ENCODE assay signal across 18 mouse cellular contexts in the genomic region with DNA sequence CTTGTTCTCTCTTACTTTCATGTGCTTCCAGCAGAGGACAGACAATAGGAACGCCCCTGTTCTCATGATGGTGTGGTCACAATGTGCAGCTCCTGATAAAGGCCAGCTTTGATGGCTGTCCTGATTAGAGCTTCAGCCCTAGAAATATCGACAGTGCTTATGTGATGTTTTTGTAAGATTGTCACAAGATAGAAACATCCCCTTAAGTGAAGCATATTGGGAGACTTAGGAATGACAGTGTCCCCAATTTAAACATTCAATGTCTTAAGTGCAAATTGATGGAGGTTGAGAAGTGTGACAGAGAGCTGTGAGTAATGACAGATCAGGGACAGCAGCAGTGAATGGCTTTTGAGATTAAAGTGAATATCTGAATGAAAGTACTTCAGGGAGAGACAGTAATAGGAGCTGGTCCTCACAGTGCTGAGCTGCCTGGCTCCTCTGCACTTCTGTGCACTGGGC.
DNase-seq lines count a peak whose midpoint lies in the region; ATAC-seq lines count a peak whose summit lies in the region.
"Had no signal": no experiment of that assay in that cellular context is flagged by ENCODE, and none has a peak within 500 bp of the region (broad histone marks: within the 10 kb centered on the region; RNA-seq: fewer than 3 reads in every experiment).

No protein-coding gene starts in this region.

- no peak overlapping the region for H3K9ac ChIP-seq in midbrain, embryonic 14.5 days (replicated peaks; ENCODE audit: low read length)
- H3K9ac ChIP-seq in midbrain, embryonic 11.5 days (ENCODE audit: low read length): no peak overlapping the region
- H3K9ac ChIP-seq in midbrain, embryonic 16.5 days (ENCODE audit: low read depth, low read length): no peak overlapping the region
- H3K9ac ChIP-seq: embryonic facial prominence, embryonic 15.5 days; hindbrain, embryonic 12.5 days had no signal

- no peaks in the 10 kb centered on the region for H3K36me3 ChIP-seq in heart, embryonic 10.5 days
- no peaks in the 10 kb centered on the region for H3K36me3 ChIP-seq in midbrain, embryonic 14.5 days (ENCODE audit: control insufficient read depth, insufficient read depth, low read length)
- no peaks in the 10 kb centered on the region for H3K36me3 ChIP-seq in midbrain, embryonic 11.5 days (ENCODE audit: control insufficient read depth, insufficient read depth, low read length)
- no peaks in the 10 kb centered on the region for H3K36me3 ChIP-seq in midbrain, embryonic 16.5 days (ENCODE audit: control insufficient read depth, insufficient read depth, low read length)
- H3K36me3 ChIP-seq: embryonic facial prominence, embryonic 15.5 days; hindbrain, embryonic 12.5 days had no signal

- H3K4me2 ChIP-seq in midbrain, embryonic 14.5 days (ENCODE audit: low read length): no peak overlapping the region
- no peak overlapping the region for H3K4me2 ChIP-seq in midbrain, embryonic 11.5 days
- no peak overlapping the region for H3K4me2 ChIP-seq in midbrain, embryonic 16.5 days (ENCODE audit: low read length)
- H3K4me2 ChIP-seq: embryonic facial prominence, embryonic 15.5 days; hindbrain, embryonic 12.5 days had no signal

- WGBS in heart, embryonic 10.5 days: 46% methylated on average over 2 of the region's 2 CpGs
- 61% methylated on average over 2 of the region's 2 CpGs for WGBS in midbrain, embryonic 14.5 days
- 76% methylated on average over 2 of the region's 2 CpGs for WGBS in midbrain, embryonic 11.5 days
- WGBS in midbrain, embryonic 16.5 days: 65% methylated on average over 2 of the region's 2 CpGs

- DNase-seq in heart, embryonic 10.5 days (ENCODE audit: low spot score): peak; percentile 77
- no peak for DNase-seq in heart, postnatal 36 days
- DNase-seq in midbrain, embryonic 14.5 days: no peak
- DNase-seq in midbrain, embryonic 11.5 days (ENCODE audit: low spot score, missing footprints): no peak
- peak; percentile 50 for DNase-seq in liver
- DNase-seq in layer of hippocampus, postnatal 10 days (ENCODE audit: low spot score in 2 of 2): no peak
- DNase-seq in kidney, adult 8-10 months: no peak
- DNase-seq: adrenal gland, postnatal 25 days; cerebellum, adult 11-12 months; kidney, postnatal 25 days; layer of hippocampus, postnatal 36 days; lung, postnatal 14 days; retina, postnatal 1 day had no signal

- no peaks in the 10 kb centered on the region for H3K9me3 ChIP-seq in heart, embryonic 10.5 days
- no peaks in the 10 kb centered on the region for H3K9me3 ChIP-seq in midbrain, embryonic 14.5 days (ENCODE audit: control insufficient read depth, low read length)
- no peaks in the 10 kb centered on the region for H3K9me3 ChIP-seq in midbrain, embryonic 11.5 days (ENCODE audit: control insufficient read depth, low read length)
- H3K9me3 ChIP-seq in midbrain, embryonic 16.5 days (replicated peaks; ENCODE audit: control insufficient read depth, low read length, poor library complexity, severe bottlenecking): no peaks in the 10 kb centered on the region
- H3K9me3 ChIP-seq: embryonic facial prominence, embryonic 15.5 days; hindbrain, embryonic 12.5 days had no signal

- no peaks in the 10 kb centered on the region for H3K27me3 ChIP-seq in heart, embryonic 10.5 days (ENCODE audit: insufficient read depth, poor library complexity, severe bottlenecking)
- H3K27me3 ChIP-seq in midbrain, embryonic 14.5 days (ENCODE audit: control insufficient read depth, insufficient read depth, low read length): no peaks in the 10 kb centered on the region
- no peaks in the 10 kb centered on the region for H3K27me3 ChIP-seq in midbrain, embryonic 11.5 days (ENCODE audit: control insufficient read depth, insufficient read depth, low read length)
- no peaks in the 10 kb centered on the region for H3K27me3 ChIP-seq in midbrain, embryonic 16.5 days (ENCODE audit: control insufficient read depth, insufficient read depth, low read depth, low read length)
- H3K27me3 ChIP-seq: embryonic facial prominence, embryonic 15.5 days; hindbrain, embryonic 12.5 days had no signal

- H3K4me3 ChIP-seq in heart, embryonic 10.5 days: no peak overlapping the region
- no peak overlapping the region for H3K4me3 ChIP-seq in midbrain, embryonic 14.5 days (replicated peaks; ENCODE audit: low read depth, low read length)
- no peak overlapping the region for H3K4me3 ChIP-seq in midbrain, embryonic 11.5 days (ENCODE audit: low read depth, low read length)
- H3K4me3 ChIP-seq in midbrain, embryonic 16.5 days (ENCODE audit: low read depth, low read length): no peak overlapping the region
- H3K4me3 ChIP-seq: embryonic facial prominence, embryonic 15.5 days; hindbrain, embryonic 12.5 days had no signal

- peaks cover 19% of the 10 kb centered on the region for H3K4me1 ChIP-seq in heart, embryonic 10.5 days
- no peaks in the 10 kb centered on the region for H3K4me1 ChIP-seq in midbrain, embryonic 14.5 days (ENCODE audit: control insufficient read depth, insufficient read depth, low read length)
- no peaks in the 10 kb centered on the region for H3K4me1 ChIP-seq in midbrain, embryonic 11.5 days (ENCODE audit: control insufficient read depth, insufficient read depth, low read length)
- no peaks in the 10 kb centered on the region for H3K4me1 ChIP-seq in midbrain, embryonic 16.5 days (ENCODE audit: control insufficient read depth, insufficient read depth, low read length)
- H3K4me1 ChIP-seq: embryonic facial prominence, embryonic 15.5 days; hindbrain, embryonic 12.5 days had no signal

- intact Hi-C loops in heart, postnatal 36 days (cut with DNase I): no loop called here

- ATAC-seq in midbrain, embryonic 14.5 days (ENCODE audit: low FRiP score, low TSS enrichment): 0 out of 2 replicates have a peak, but pooled peaks have one; percentile 35
- ATAC-seq in midbrain, embryonic 11.5 days (ENCODE audit: low FRiP score): no peak
- 0 out of 2 replicates have a peak, but pooled peaks have one; percentile 42 for ATAC-seq in midbrain, embryonic 16.5 days
- ATAC-seq: forebrain, embryonic 14.5 days; intestine, embryonic 16.5 days had no signal

- peak overlapping the region; percentile 81 for H3K27ac ChIP-seq in heart, embryonic 10.5 days
- no peak overlapping the region for H3K27ac ChIP-seq in midbrain, embryonic 14.5 days (replicated peaks; ENCODE audit: low read depth, low read length)
- no peak overlapping the region for H3K27ac ChIP-seq in midbrain, embryonic 11.5 days (ENCODE audit: low read depth, low read length)
- no peak overlapping the region for H3K27ac ChIP-seq in midbrain, embryonic 16.5 days (ENCODE audit: low read length)
- H3K27ac ChIP-seq: embryonic facial prominence, embryonic 15.5 days; hindbrain, embryonic 12.5 days had no signal

Comparison
In these comparisons a context has a peak if more than half of its experiments do, and no peak if none do; other contexts are left out.
1. DNase-seq: peak in heart, embryonic 10.5 days (single experiment) and liver (single experiment); none in heart, postnatal 36 days (0 of 2), midbrain, embryonic 14.5 days (single experiment), midbrain, embryonic 11.5 days (single experiment), layer of hippocampus, postnatal 10 days (0 of 2) and kidney, adult 8-10 months (0 of 2).